Mouse (Mus musculus) hindbrain, embryonic 14.5 days (tissue): Measurements from ENCODE around the gene Tmem26. TPM values are rescaled to one million over a fixed set of nuclear protein-coding genes. Genes with fewer than 3 reads are reported as not detected.
"Not testable (repeated sequence)": the region's sequence is repeated elsewhere in the genome, so short reads cannot be mapped to it uniquely, and the experiment has no call there.

ENCODE experiments used
- ATAC-seq: fragments of 200-750 bp; cut with Nextera tagmentation; 2 replicates; pipeline ENCODE4 v1.8.0; 2017; ENCODE audit warnings: moderate number of reproducible peaks, mild to moderate bottlenecking, moderate TSS enrichment, moderate library complexity; ENCODE audit not compliant: low FRiP score
- DNase-seq: peaks from one replicate; pipeline ENCODE4 v3.0.0-alpha.2; 2015; ENCODE audit warnings: low spot score
- H3K27ac ChIP-seq: fragments of 300-500 bp; sonication (generic); 2 replicates; pipeline ENCODE4 v1.5.1; 2014; ENCODE audit warnings: mild to moderate bottlenecking, moderate library complexity
- H3K27me3 ChIP-seq: fragments of 300-500 bp; sonication (generic); 2 replicates; pipeline ENCODE4 v1.6.1; 2014; ENCODE audit warnings: mild to moderate bottlenecking, low read length, mixed read lengths; ENCODE audit not compliant: control insufficient read depth, insufficient read depth
- H3K36me3 ChIP-seq: fragments of 300-500 bp; sonication (generic); replicated peaks from 2 replicates; pipeline ENCODE4 v1.6.1; 2014; ENCODE audit not compliant: control insufficient read depth, insufficient read depth
- H3K4me1 ChIP-seq: fragments of 300-500 bp; sonication (generic); replicated peaks from 2 replicates; pipeline ENCODE4 v1.6.1; 2014; ENCODE audit warnings: antibody characterized with exemption, low read length, mixed read lengths; ENCODE audit not compliant: control insufficient read depth, insufficient read depth
- H3K4me2 ChIP-seq: fragments of 300-500 bp; sonication (generic); replicated peaks from 2 replicates; pipeline ENCODE4 v1.6.1; 2014; ENCODE audit warnings: mild to moderate bottlenecking, moderate library complexity
- H3K4me3 ChIP-seq: fragments of 300-500 bp; sonication (generic); replicated peaks from 2 replicates; pipeline ENCODE4 v1.5.1; 2014; ENCODE audit warnings: mild to moderate bottlenecking, low read length
- H3K9ac ChIP-seq: fragments of 300-500 bp; sonication (generic); 2 replicates; pipeline ENCODE4 v1.6.1; 2014
- H3K9me3 ChIP-seq: fragments of 300-500 bp; sonication (generic); 2 replicates; pipeline ENCODE4 v1.6.1; 2016; ENCODE audit warnings: low read length; ENCODE audit not compliant: control insufficient read depth
- WGBS: fragments of 180-500 bp; shearing (Covaris S2); extraction: QIAGEN DNeasy Blood & Tissue Kit; methylation state at CpG from one replicate; pipeline ENCODE4 v1.1.7; 2014; 5-methylcytosine and 5-hydroxymethylcytosine counted together
- polyA plus RNA-seq: library from polyadenylated mRNA; unstranded; fragments of >200 nt; fragmentation: Nextera tagmentation; extraction: Ambion mirVana; gene quantifications from 2 replicates; pipeline ENCODE4 v1.2.1, GENCODE M21; 2014

Gene Tmem26
- polyA plus RNA-seq, 1 experiment from 2014 or later: 8.6 TPM

DNA sequence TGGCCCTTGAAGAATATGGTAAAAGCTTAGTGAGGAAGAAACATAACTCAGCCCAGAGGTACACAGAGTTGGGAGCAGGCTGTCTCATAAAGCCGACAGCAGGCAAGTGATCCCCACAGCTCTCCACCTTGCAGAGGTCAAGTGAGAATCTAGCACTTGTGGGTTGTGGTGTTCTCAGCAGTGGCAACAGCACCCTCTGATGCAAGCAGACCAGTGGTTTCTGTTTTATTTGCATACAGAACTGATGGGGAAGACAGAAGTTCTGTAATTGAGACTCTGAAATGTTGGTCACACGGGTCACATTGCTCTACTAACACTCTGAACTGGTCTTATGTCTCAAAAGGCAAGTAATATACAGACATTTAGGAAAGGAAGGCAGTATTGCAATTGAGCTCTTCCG, 12.2 kb downstream of the Tmem26 start:
- Histone ChIP-seq H3K9ac (no peak overlapping the region), H3K9me3 (no peaks in the 10 kb centered on the region), H3K4me3 (no peak overlapping the region), H3K36me3 (no peaks in the 10 kb centered on the region), H3K27me3 (no peaks in the 10 kb centered on the region), H3K4me1 (no peaks in the 10 kb centered on the region), H3K27ac (no peak overlapping the region), H3K4me2 (no peak overlapping the region)
- DNase-seq (no peak), ATAC-seq (no peak)
- WGBS: 87% methylated on average over 3 of the region's 3 CpGs

DNA sequence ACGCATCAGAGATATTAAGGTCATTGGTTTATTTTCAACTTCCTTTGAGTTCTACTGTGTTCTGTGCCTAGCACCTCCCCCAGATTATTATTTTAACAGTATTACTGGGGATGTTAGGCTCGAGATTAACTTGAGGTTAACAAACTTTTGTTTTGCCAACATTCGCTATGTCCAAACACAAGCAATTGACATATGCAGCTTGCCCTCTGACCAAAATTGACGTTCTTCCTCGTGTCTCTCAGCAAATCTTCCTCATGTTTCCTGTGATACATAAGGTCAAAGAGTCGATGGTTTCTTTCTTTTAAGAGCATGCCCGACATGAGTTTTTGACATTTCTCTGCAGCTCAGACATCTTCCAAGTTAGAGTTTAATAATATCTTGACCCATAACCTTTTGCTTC, 13.9 kb downstream of the Tmem26 start:
- Histone ChIP-seq H3K27ac (no peak overlapping the region), H3K4me1 (no peaks in the 10 kb centered on the region), H3K9ac (no peak overlapping the region), H3K27me3 (no peaks in the 10 kb centered on the region), H3K4me2 (no peak overlapping the region), H3K4me3 (no peak overlapping the region), H3K9me3 (no peaks in the 10 kb centered on the region), H3K36me3 (no peaks in the 10 kb centered on the region)
- ATAC-seq: no peak
- no peak for DNase-seq
- 85% methylated on average over 7 of the region's 7 CpGs for WGBS

DNA sequence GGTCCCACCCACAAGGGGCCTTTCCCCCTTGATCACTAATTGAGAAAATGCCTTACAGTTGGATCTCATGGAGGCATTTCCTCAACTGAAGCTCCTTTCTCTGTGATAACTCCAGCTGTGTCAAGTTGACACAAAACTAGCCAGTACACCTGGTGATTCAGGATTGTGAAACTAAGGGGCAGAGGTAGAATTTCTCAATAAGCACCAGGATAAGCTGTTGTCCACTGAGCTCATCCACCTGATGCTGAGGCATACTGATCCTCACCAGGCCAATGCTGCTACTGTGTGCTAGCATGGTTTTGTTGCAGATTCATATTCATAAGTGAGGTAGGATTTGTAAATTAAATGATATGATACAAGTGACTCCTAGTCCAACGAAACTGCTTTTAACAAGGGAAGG, 15.5 kb downstream of the Tmem26 start:
- not testable (repeated sequence) for H3K9me3 ChIP-seq, ATAC-seq, H3K4me3 ChIP-seq, H3K27ac ChIP-seq, H3K4me1 ChIP-seq, H3K27me3 ChIP-seq, H3K36me3 ChIP-seq, DNase-seq, H3K9ac ChIP-seq, H3K4me2 ChIP-seq
- WGBS: 86% methylated on average over 1 of the region's 1 CpGs

DNA sequence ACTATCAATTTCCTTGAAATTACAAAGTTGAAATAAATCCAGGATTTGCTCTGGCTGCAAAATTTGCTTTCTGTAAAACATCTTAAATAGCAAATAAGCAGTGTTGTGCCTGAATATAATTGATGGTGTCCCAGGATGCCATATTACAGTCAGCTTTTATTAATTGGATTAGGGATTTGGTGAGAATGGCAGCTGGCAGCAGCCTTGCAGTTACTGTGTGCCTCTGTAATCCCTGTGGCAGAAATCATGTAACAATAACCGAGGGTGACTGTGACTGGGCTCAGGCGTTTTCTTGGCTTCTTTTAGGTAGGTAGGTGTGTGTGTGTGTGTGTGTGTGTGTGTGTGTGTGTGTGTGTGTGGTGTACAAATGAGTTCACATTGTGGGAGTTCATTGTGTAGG, 16.8 kb downstream of the Tmem26 start:
- no peak for DNase-seq
- H3K4me3 ChIP-seq: no peak overlapping the region
- no peak overlapping the region for H3K4me2 ChIP-seq
- H3K9ac ChIP-seq: no peak overlapping the region
- H3K4me1 ChIP-seq: no peaks in the 10 kb centered on the region
- H3K9me3 ChIP-seq: no peaks in the 10 kb centered on the region
- H3K36me3 ChIP-seq: no peaks in the 10 kb centered on the region
- 62% methylated on average over 2 of the region's 2 CpGs for WGBS
- no peaks in the 10 kb centered on the region for H3K27me3 ChIP-seq
- H3K27ac ChIP-seq: no peak overlapping the region
- ATAC-seq: no peak

GRCm38 (mm10) chr10:68750921-68751320, 27.5 kb downstream of the Tmem26 start:
- H3K9me3 ChIP-seq: no peaks in the 10 kb centered on the region
- no peak for ATAC-seq
- no peak overlapping the region for H3K4me3 ChIP-seq
- 80% methylated on average over 7 of the region's 7 CpGs for WGBS
- no peaks in the 10 kb centered on the region for H3K36me3 ChIP-seq
- no peak overlapping the region for H3K9ac ChIP-seq
- no peak overlapping the region for H3K27ac ChIP-seq
- no peak for DNase-seq
- H3K27me3 ChIP-seq: no peaks in the 10 kb centered on the region
- no peaks in the 10 kb centered on the region for H3K4me1 ChIP-seq
- H3K4me2 ChIP-seq: no peak overlapping the region

DNA sequence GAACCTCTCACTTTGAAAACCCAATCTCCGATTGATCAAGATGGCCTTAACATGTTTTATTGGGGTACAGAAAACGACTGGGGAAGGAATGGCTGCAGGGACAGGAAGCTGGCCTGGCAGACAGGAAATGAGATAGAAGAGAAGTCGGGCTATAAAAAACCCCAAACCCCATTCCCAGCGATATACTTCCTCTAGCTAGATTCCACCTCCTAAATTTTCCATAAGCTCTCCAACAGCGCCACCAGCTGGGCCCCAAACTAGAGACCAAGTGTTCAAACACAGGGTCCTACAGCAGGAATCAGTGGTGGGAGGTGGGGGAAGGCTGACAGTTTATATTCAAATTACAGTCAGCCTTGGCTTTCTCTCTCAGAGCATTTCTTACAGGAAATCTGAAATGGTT, 35.8 kb downstream of the Tmem26 start:
- Histone ChIP-seq H3K9me3 (no peaks in the 10 kb centered on the region), H3K9ac (no peak overlapping the region), H3K4me2 (no peak overlapping the region), H3K27me3 (no peaks in the 10 kb centered on the region), H3K27ac (no peak overlapping the region), H3K4me3 (no peak overlapping the region), H3K36me3 (no peaks in the 10 kb centered on the region), H3K4me1 (no peaks in the 10 kb centered on the region)
- ATAC-seq: no peak
- no peak for DNase-seq
- 54% methylated on average over 5 of the region's 5 CpGs for WGBS

DNA sequence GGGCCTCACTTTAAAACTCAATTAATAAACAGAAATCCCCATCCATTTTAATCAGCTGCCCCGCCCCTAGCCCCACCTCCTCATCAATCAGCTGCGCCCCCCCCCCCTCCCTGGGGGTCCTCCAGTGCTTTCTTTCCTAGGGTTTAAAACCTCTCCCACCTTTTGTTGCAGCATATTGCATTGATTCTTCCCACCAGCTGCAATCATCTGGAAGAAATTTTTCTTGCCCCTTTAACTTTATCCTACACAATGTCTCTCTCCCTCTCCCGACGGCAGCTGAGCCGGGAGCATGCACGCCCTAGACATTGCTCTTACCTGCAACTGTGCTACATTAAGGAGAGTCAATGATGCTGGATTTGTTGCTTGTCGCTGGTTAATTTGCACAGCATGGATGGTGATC, 36.3 kb downstream of the Tmem26 start:
- 36% methylated on average over 7 of the region's 7 CpGs for WGBS
- H3K4me3 ChIP-seq: no peak overlapping the region
- H3K36me3 ChIP-seq: no peaks in the 10 kb centered on the region
- no peak overlapping the region for H3K4me2 ChIP-seq
- no peak overlapping the region for H3K9ac ChIP-seq
- DNase-seq: no peak
- no peaks in the 10 kb centered on the region for H3K9me3 ChIP-seq
- H3K27ac ChIP-seq: no peak overlapping the region
- no peak for ATAC-seq
- H3K4me1 ChIP-seq: no peaks in the 10 kb centered on the region
- no peaks in the 10 kb centered on the region for H3K27me3 ChIP-seq

- 82% methylated on average over 9 of the region's 9 CpGs for WGBS
- Histone ChIP-seq H3K4me3 (no peak overlapping the region), H3K4me2 (no peak overlapping the region), H3K36me3 (no peaks in the 10 kb centered on the region), H3K27ac (no peak overlapping the region), H3K9me3 (no peaks in the 10 kb centered on the region), H3K27me3 (no peaks in the 10 kb centered on the region), H3K9ac (no peak overlapping the region), H3K4me1 (no peaks in the 10 kb centered on the region)
- DNase-seq: no peak
- no peak for ATAC-seq
Measured at GRCm38 (mm10) chr10:68781067-68781868, 57.8 kb downstream of the Tmem26 start.

DNA sequence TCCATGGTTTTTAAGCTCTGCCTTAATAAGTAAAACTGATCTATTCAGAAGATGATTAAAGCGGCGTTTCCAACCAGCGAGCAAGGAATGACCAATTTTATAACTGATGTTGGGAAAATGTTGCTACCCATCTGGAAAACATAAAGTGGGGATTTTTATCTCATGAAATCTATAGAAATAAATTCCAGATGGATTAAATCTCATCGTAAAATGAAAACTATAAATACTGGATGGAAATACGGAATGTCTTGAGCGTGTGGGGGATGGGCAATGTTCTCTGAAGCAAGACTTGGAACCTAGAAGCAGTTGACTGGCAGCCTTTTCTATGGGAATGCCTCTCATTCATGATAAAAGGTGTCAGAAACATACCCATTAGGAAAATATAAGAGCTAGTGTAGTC, 59.3 kb downstream of the Tmem26 start:
- DNase-seq (no peak), ATAC-seq (no peak)
- Histone ChIP-seq H3K9ac (no peak overlapping the region), H3K36me3 (no peaks in the 10 kb centered on the region), H3K4me1 (no peaks in the 10 kb centered on the region), H3K27ac (no peak overlapping the region), H3K27me3 (no peaks in the 10 kb centered on the region), H3K4me2 (no peak overlapping the region), H3K9me3 (no peaks in the 10 kb centered on the region), H3K4me3 (no peak overlapping the region)
- WGBS: 93% methylated on average over 6 of the region's 6 CpGs

DNA sequence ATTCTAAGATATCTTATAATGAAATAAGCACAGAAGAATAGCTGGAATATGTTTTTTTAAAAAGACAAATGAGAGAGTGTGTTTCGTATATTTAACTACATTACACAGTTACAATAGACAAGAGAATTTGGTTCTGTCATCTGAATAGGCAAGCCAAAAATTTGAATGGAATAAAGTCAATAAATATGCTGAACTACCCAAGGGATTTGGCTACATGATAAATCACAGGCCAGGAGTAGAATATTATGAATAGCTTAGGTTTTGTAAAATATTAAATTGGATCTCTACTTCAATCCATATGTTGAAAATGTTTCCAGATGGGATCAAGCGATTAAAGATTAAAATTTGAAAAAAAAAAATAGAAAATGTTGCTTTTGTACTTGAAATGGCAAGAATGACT, 60.4 kb downstream of the Tmem26 start:
- ATAC-seq (no peak), DNase-seq (no peak)
- WGBS: 91% methylated on average over 2 of the region's 2 CpGs
- H3K9ac ChIP-seq: no peak overlapping the region
- no peaks in the 10 kb centered on the region for H3K27me3 ChIP-seq
- H3K4me2 ChIP-seq: no peak overlapping the region
- no peaks in the 10 kb centered on the region for H3K9me3 ChIP-seq
- no peak overlapping the region for H3K4me3 ChIP-seq
- H3K36me3 ChIP-seq: no peaks in the 10 kb centered on the region
- no peak overlapping the region for H3K27ac ChIP-seq
- H3K4me1 ChIP-seq: no peaks in the 10 kb centered on the region
